Mouse (Mus musculus): Measurements from ENCODE around the gene Nmnat2. TPM values are rescaled to one million over a fixed set of nuclear protein-coding genes. Genes with fewer than 3 reads are reported as not detected.

The Nmnat2 gene
- total and polyA plus RNA-seq, 3 experiments: 1.3 to 2.8 TPM; not detected in 1

- no peak for DNase-seq (ENCODE audit: low read depth, low spot score)
- Histone ChIP-seq H3K27me3 (ENCODE audit: control insufficient read depth in 1 of 2, insufficient read depth in 2 of 2, low read length in 2 of 2) (no peaks in the 10 kb centered on the region), H3K9ac (ENCODE audit: control insufficient read depth, low read depth, low read length, poor library complexity, severe bottlenecking) (no peak overlapping the region), H3K36me3 (ENCODE audit: control insufficient read depth in 1 of 2, insufficient read depth in 2 of 2, low read length in 2 of 2) (peaks cover 0 to 20% of the 10 kb centered on the region in 2 experiments; a peak in 2 of 4 replicates), H3K9me3 (replicated peaks; ENCODE audit: insufficient read depth, low read length) (no peaks in the 10 kb centered on the region), H3K4me1 (ENCODE audit: control insufficient read depth in 1 of 2, insufficient read depth in 2 of 2, low read length in 2 of 2) (peaks cover 14 to 18% of the 10 kb centered on the region in 2 experiments), H3K4me3 (ENCODE audit: control insufficient read depth in 1 of 2, insufficient read depth in 1 of 2, low read depth in 2 of 2, low read length in 2 of 2) (no peak overlapping the region), H3K79me2 (ENCODE audit: control insufficient read depth, insufficient read depth, low read length, poor library complexity) (no peaks in the 10 kb centered on the region), H3K27ac (ENCODE audit: control insufficient read depth, low read depth, low read length) (no peak overlapping the region)
- TF ChIP-seq POLR2AphosphoS2 (IDR thresholded peaks at IDR 0.05; ENCODE audit: low read length) (no peak), EP300 (IDR thresholded peaks at IDR 0.05; ENCODE audit: low read depth in 1 of 2, low read length in 2 of 2) (no peak), CTCF (IDR thresholded peaks at IDR 0.05 in 2 of 3, conservative IDR thresholded peaks at IDR 0.05 in 1 of 3; ENCODE audit: control insufficient read depth in 1 of 3, insufficient read depth in 1 of 3, low read depth in 2 of 3, low read length in 3 of 3, poor library complexity in 1 of 3, severe bottlenecking in 1 of 3) (no peak)
These were observed 103.5 kb downstream of the Nmnat2 start for GRCm38 (mm10) chr1:153058290-153058689.

GRCm38 (mm10) chr1:153059626-153060025 lies 104.8 kb downstream of the Nmnat2 start:
- Histone ChIP-seq H3K79me2 (ENCODE audit: control insufficient read depth, insufficient read depth, low read length, poor library complexity) (no peaks in the 10 kb centered on the region), H3K36me3 (ENCODE audit: control insufficient read depth in 1 of 2, insufficient read depth in 2 of 2, low read length in 2 of 2) (peaks cover 0 to 8% of the 10 kb centered on the region in 2 experiments; a peak in 2 of 4 replicates), H3K27me3 (ENCODE audit: control insufficient read depth in 1 of 2, insufficient read depth in 2 of 2, low read length in 2 of 2) (no peaks in the 10 kb centered on the region), H3K4me3 (ENCODE audit: control insufficient read depth in 1 of 2, insufficient read depth in 1 of 2, low read depth in 2 of 2, low read length in 2 of 2) (no peak overlapping the region), H3K27ac (ENCODE audit: control insufficient read depth, low read depth, low read length) (no peak overlapping the region), H3K9ac (ENCODE audit: control insufficient read depth, low read depth, low read length, poor library complexity, severe bottlenecking) (no peak overlapping the region), H3K9me3 (replicated peaks; ENCODE audit: insufficient read depth, low read length) (no peaks in the 10 kb centered on the region), H3K4me1 (ENCODE audit: control insufficient read depth in 1 of 2, insufficient read depth in 2 of 2, low read length in 2 of 2) (peaks cover 5 to 9% of the 10 kb centered on the region in 2 experiments)
- TF ChIP-seq MAFK (IDR thresholded peaks at IDR 0.05; ENCODE audit: borderline replicate concordance, low read depth, low read length) (no peak), GATA1 (IDR thresholded peaks at IDR 0.05; ENCODE audit: low read depth, low read length) (no peak)
- no peak for DNase-seq (ENCODE audit: low read depth, low spot score)

GRCm38 (mm10) chr1:153062547-153062946 lies 107.8 kb downstream of the Nmnat2 start:
- Histone ChIP-seq H3K27me3 (ENCODE audit: control insufficient read depth in 1 of 2, insufficient read depth in 2 of 2, low read length in 2 of 2) (no peaks in the 10 kb centered on the region), H3K79me2 (ENCODE audit: control insufficient read depth, insufficient read depth, low read length, poor library complexity) (no peaks in the 10 kb centered on the region), H3K9ac (ENCODE audit: control insufficient read depth, low read depth, low read length, poor library complexity, severe bottlenecking) (no peak overlapping the region), H3K36me3 (ENCODE audit: control insufficient read depth in 1 of 2, insufficient read depth in 2 of 2, low read length in 2 of 2) (peaks cover 0 to 3% of the 10 kb centered on the region in 2 experiments; a peak in 2 of 4 replicates), H3K4me3 (ENCODE audit: control insufficient read depth in 1 of 2, insufficient read depth in 1 of 2, low read depth in 2 of 2, low read length in 2 of 2) (no peak overlapping the region), H3K27ac (ENCODE audit: control insufficient read depth, low read depth, low read length) (no peak overlapping the region), H3K4me1 (ENCODE audit: control insufficient read depth in 1 of 2, insufficient read depth in 2 of 2, low read length in 2 of 2) (peaks cover 3% of the 10 kb centered on the region in 2 experiments), H3K9me3 (replicated peaks; ENCODE audit: insufficient read depth, low read length) (no peaks in the 10 kb centered on the region)
- TF ChIP-seq POLR2A (IDR thresholded peaks at IDR 0.05; ENCODE audit: control insufficient read depth in 1 of 2, insufficient read depth in 1 of 2, low read depth in 1 of 2, low read length in 2 of 2, poor library complexity in 1 of 2): no peak
- TF ChIP-seq NRF1 (IDR thresholded peaks at IDR 0.05; ENCODE audit: insufficient read depth, low read depth, low read length, poor library complexity, severe bottlenecking): no peak
- no peak for TF ChIP-seq ELF1 (IDR thresholded peaks at IDR 0.05; ENCODE audit: low read depth, low read length)
- TF ChIP-seq USF2 (IDR thresholded peaks at IDR 0.05; ENCODE audit: borderline replicate concordance in 1 of 2, insufficient read depth in 1 of 2, low read depth in 1 of 2, low read length in 2 of 2): no peak
- no peak for TF ChIP-seq KAT2A (conservative IDR thresholded peaks at IDR 0.05; ENCODE audit: low read depth, low read length)
- no peak for TF ChIP-seq POLR2AphosphoS5 (IDR thresholded peaks at IDR 0.05; ENCODE audit: borderline replicate concordance, low read depth, low read length)
- no peak for TF ChIP-seq NELFE (IDR thresholded peaks at IDR 0.05; ENCODE audit: low read depth, low read length)
- DNase-seq (ENCODE audit: low read depth, low spot score): no peak

All from MEL (cell line).